Mouse (Mus musculus): ENCODE measurements around the gene Dhfr. TPM values are rescaled to one million over a fixed set of nuclear protein-coding genes. Genes with fewer than 3 reads are reported as not detected.

Gene Dhfr
- total RNA-seq (2012; rRNA removed) (13.6 and 19.6 TPM in 2 replicates), total RNA-seq (2014; rRNA removed) (47.0 and 52.0 TPM in 2 replicates), polyA plus RNA-seq (2012; ENCODE audit: insufficient read length, low read depth) (23.8 and 24.1 TPM in 2 replicates)

- dilution Hi-C loops (cut with MboI; ENCODE audit: extremely low pct_ligation_motif_present, extremely low pct_unique_long_range_greater_than_20kb, low sequenced_read_pairs), result no loop called here
- in situ Hi-C loops (cut with MboI; ENCODE audit: low pct_ligation_motif_present, low pct_unique_long_range_greater_than_20kb, low sequenced_read_pairs), result loop anchor here (10.0 to 25.0 kb wide), 2 partner anchors 130 to 383 kb away; partner anchors contain the start of gene Fam151b
- Histone ChIP-seq H3K4me1 (ENCODE audit: control insufficient read depth in 1 of 2, insufficient read depth in 2 of 2) (peaks cover 14 to 52% of the 10 kb centered on the region in 2 experiments), H3K36me3 (replicated peaks in 1 of 2; ENCODE audit: control insufficient read depth in 1 of 2, insufficient read depth in 1 of 2, low read length in 1 of 2) (peaks cover 17 to 48% of the 10 kb centered on the region in 2 experiments), H3K4me2 (ENCODE audit: insufficient read depth, low read depth, poor library complexity, severe bottlenecking) (peak within 1 kb of the TSS; percentile 94), H3K9ac (ENCODE audit: insufficient read depth, low read depth) (peak within 1 kb of the TSS; percentile 75), H3K4me3 (replicated peaks in 1 of 3; ENCODE audit: low read depth in 2 of 3, low read length in 2 of 3, poor library complexity in 1 of 3) (peak within 1 kb of the TSS; percentile 65 to 78 (median 75)), H3K27me3 (replicated peaks) (no peaks in the 10 kb centered on the region), H3K27ac (ENCODE audit: insufficient read depth, low read depth) (peak within 1 kb of the TSS; percentile 68), H3K79me2 (replicated peaks; ENCODE audit: control insufficient read depth, extremely low read depth, insufficient read depth, poor library complexity, severe bottlenecking) (peaks cover 7% of the 10 kb centered on the region), H3K9me3 (replicated peaks; ENCODE audit: low read length) (no peaks in the 10 kb centered on the region)
- DNase-seq (ENCODE audit: extremely low read depth), result peak; percentile 98
- no peak for TF ChIP-seq CHD1 (IDR thresholded peaks at IDR 0.05; ENCODE audit: low read depth, low read length)
- TF ChIP-seq E2F4 (IDR thresholded peaks at IDR 0.05; ENCODE audit: insufficient replicate concordance, low read depth, low read length), result peak; percentile 95
- no peak for TF ChIP-seq MAFK (IDR thresholded peaks at IDR 0.05; ENCODE audit: insufficient replicate concordance, low read length)
- peak; percentile 59 for TF ChIP-seq HCFC1 (IDR thresholded peaks at IDR 0.05; ENCODE audit: low read depth, low read length)
- peak; percentile 86 for TF ChIP-seq NELFE (IDR thresholded peaks at IDR 0.05; ENCODE audit: low read depth, low read length)
- TF ChIP-seq IRF4 (IDR thresholded peaks at IDR 0.05; ENCODE audit: low read depth, low read length), result no peak
- TF ChIP-seq CTCF (conservative IDR thresholded peaks at IDR 0.05 in 1 of 2, IDR thresholded peaks at IDR 0.05 in 1 of 2; ENCODE audit: low read depth in 2 of 2, low read length in 2 of 2), result peak in 1 of 2 experiments; percentile 65; a peak in 2 of 4 replicates
- TF ChIP-seq CHD2 (IDR thresholded peaks at IDR 0.05; ENCODE audit: low read length), result no peak
- TF ChIP-seq MEF2A (IDR thresholded peaks at IDR 0.05; ENCODE audit: borderline replicate concordance, low read depth, low read length), result peak; percentile 65; the same call in 1 of the 2 replicates
- TF ChIP-seq EP300 (IDR thresholded peaks at IDR 0.05; ENCODE audit: low read length), result no peak
- TF ChIP-seq POLR2AphosphoS2 (IDR thresholded peaks at IDR 0.05; ENCODE audit: low read depth, low read length), result peak; percentile 80; the same call in 1 of the 2 replicates
- TF ChIP-seq ZMIZ1 (IDR thresholded peaks at IDR 0.05; ENCODE audit: low read depth, low read length), result no peak; the same call in none of the 2 replicates
- peak; percentile 0 for TF ChIP-seq RAD21 (IDR thresholded peaks at IDR 0.05; ENCODE audit: low read depth, low read length)
- TF ChIP-seq SMC3 (IDR thresholded peaks at IDR 0.05; ENCODE audit: low read depth, low read length), result peak; percentile 7
- TF ChIP-seq USF2 (conservative IDR thresholded peaks at IDR 0.05; ENCODE audit: low read depth, low read length), result no peak
- TF ChIP-seq PAX5 (IDR thresholded peaks at IDR 0.05; ENCODE audit: low read length), result no peak
- TF ChIP-seq KAT2A (IDR thresholded peaks at IDR 0.05; ENCODE audit: insufficient replicate concordance, low read length), result 0 out of 2 replicates have a peak, but pooled peaks have one; percentile 66
- peak; percentile 53 for TF ChIP-seq ELF1 (IDR thresholded peaks at IDR 0.05; ENCODE audit: low read depth, low read length)
- no peak for TF ChIP-seq MYC (IDR thresholded peaks at IDR 0.05; ENCODE audit: low read depth, low read length)
- TF ChIP-seq ZC3H11A (IDR thresholded peaks at IDR 0.05; ENCODE audit: low read depth, low read length), result no peak
- no peak for TF ChIP-seq MAZ (IDR thresholded peaks at IDR 0.05; ENCODE audit: low read depth, low read length)
- TF ChIP-seq MXI1 (IDR thresholded peaks at IDR 0.05; ENCODE audit: low read depth, low read length), result peak; percentile 90; the same call in 1 of the 2 replicates
- 0 out of 2 replicates have a peak, but pooled peaks have one; percentile 8 for TF ChIP-seq BHLHE40 (IDR thresholded peaks at IDR 0.05; ENCODE audit: low read depth, low read length)
- TF ChIP-seq ZNF384 (IDR thresholded peaks at IDR 0.05; ENCODE audit: low read depth, low read length), result no peak
- 0 out of 2 replicates have a peak, but pooled peaks have one; percentile 0 for TF ChIP-seq UBTF (IDR thresholded peaks at IDR 0.05; ENCODE audit: low read depth, low read length)
- no peak for TF ChIP-seq JUND (conservative IDR thresholded peaks at IDR 0.05; ENCODE audit: low read depth, low read length)
- TF ChIP-seq SIN3A (IDR thresholded peaks at IDR 0.05; ENCODE audit: low read length), result peak; percentile 96
- TF ChIP-seq TCF12 (IDR thresholded peaks at IDR 0.05; ENCODE audit: low read depth, low read length), result peak; percentile 76
- 0 out of 2 replicates have a peak, but pooled peaks have one; percentile 33 for TF ChIP-seq RCOR1 (conservative IDR thresholded peaks at IDR 0.05; ENCODE audit: low read depth, low read length)
- no peak for TF ChIP-seq USF1 (IDR thresholded peaks at IDR 0.05; ENCODE audit: low read depth, low read length)
- no peak for TF ChIP-seq ZKSCAN1 (IDR thresholded peaks at IDR 0.05; ENCODE audit: borderline replicate concordance, low read depth, low read length)
- no peak for TF ChIP-seq JUN (IDR thresholded peaks at IDR 0.05; ENCODE audit: insufficient read depth, low read depth, low read length)
- TF ChIP-seq ETS1 (conservative IDR thresholded peaks at IDR 0.05; ENCODE audit: low read depth, low read length), result no peak
- TF ChIP-seq NRF1 (IDR thresholded peaks at IDR 0.05; ENCODE audit: low read depth, low read length), result peak; percentile 91
- peak; percentile 84 for TF ChIP-seq TBP (conservative IDR thresholded peaks at IDR 0.05; ENCODE audit: low read depth, low read length)
- peak; percentile 84 for TF ChIP-seq POLR2A (IDR thresholded peaks at IDR 0.05; ENCODE audit: low read depth, low read length)
- TF ChIP-seq GABPA (IDR thresholded peaks at IDR 0.05; ENCODE audit: insufficient replicate concordance, low read depth, low read length), result no peak
Observed at GRCm38 (mm10) chr13:92354456-92355271, at the start of gene Dhfr, which contains the start of gene Msh3. Gene Dhfr, plus strand, starts transcription at chr13:92354726. Gene Msh3, minus strand, starts transcription at chr13:92355003.

Data from CH12.LX (cell line).